Mouse (Mus musculus) lung, postnatal 25 days (tissue): ENCODE results near the gene Rtn4.
A peak's percentile ranks its signal among the peaks of the same experiment; 100 is the strongest.
"Not testable (repeated sequence)": the region's sequence is repeated elsewhere in the genome, so short reads cannot be mapped to it uniquely, and the experiment has no call there.

Experiments
- DNase-seq: peaks from one replicate; pipeline ENCODE4 v3.0.0; 2022; ENCODE audit warnings: low spot score

Gene Rtn4

GRCm38 (mm10) chr11:29692683-29693272, at the start of gene Rtn4:
Gene Rtn4, plus strand, starts transcription at chr11:29692947.
- peak; percentile 99 for DNase-seq

GRCm38 (mm10) chr11:29644421-29644820, 48.3 kb upstream of the Rtn4 start:
- DNase-seq = no peak

- no peak for DNase-seq
These were observed 47.2 kb upstream of the Rtn4 start for GRCm38 (mm10) chr11:29645411-29646066.

GRCm38 (mm10) chr11:29647568-29648319, 45.0 kb upstream of the Rtn4 start:
- DNase-seq = no peak

- not testable (repeated sequence) for DNase-seq
These were observed 37.4 kb upstream of the Rtn4 start for GRCm38 (mm10) chr11:29655381-29655780.

GRCm38 (mm10) chr11:29660740-29661139, 32.0 kb upstream of the Rtn4 start:
- DNase-seq = no peak

- no peak for DNase-seq
These were observed 25.1 kb upstream of the Rtn4 start for GRCm38 (mm10) chr11:29667634-29668033.

GRCm38 (mm10) chr11:29669706-29670105, 23.0 kb upstream of the Rtn4 start:
- DNase-seq = no peak

GRCm38 (mm10) chr11:29673359-29673758, 19.4 kb upstream of the Rtn4 start:
- no peak for DNase-seq

- no peak for DNase-seq
These were observed 16.0 kb upstream of the Rtn4 start for GRCm38 (mm10) chr11:29676718-29677117.

GRCm38 (mm10) chr11:29679942-29680341, 12.8 kb upstream of the Rtn4 start:
- no peak for DNase-seq

- DNase-seq = no peak
These were observed 12.0 kb upstream of the Rtn4 start for GRCm38 (mm10) chr11:29680771-29681170.

- no peak for DNase-seq
These were observed 8.5 kb upstream of the Rtn4 start for GRCm38 (mm10) chr11:29684272-29684671.

- DNase-seq = no peak
These were observed 6.6 kb upstream of the Rtn4 start for GRCm38 (mm10) chr11:29686176-29686575.

GRCm38 (mm10) chr11:29691556-29691955, 1.2 kb upstream of the Rtn4 start:
- DNase-seq = no peak

GRCm38 (mm10) chr11:29692111-29692682, 550 bp upstream of the Rtn4 start:
- DNase-seq = peak; percentile 30

- DNase-seq = peak; percentile 90
These were observed 1.0 kb downstream of the Rtn4 start for GRCm38 (mm10) chr11:29693576-29694410.

GRCm38 (mm10) chr11:29694754-29695153, 2.0 kb downstream of the Rtn4 start:
- no peak for DNase-seq

- no peak for DNase-seq
These were observed 10.0 kb downstream of the Rtn4 start for GRCm38 (mm10) chr11:29702721-29703120.

GRCm38 (mm10) chr11:29705263-29705662, 12.5 kb downstream of the Rtn4 start:
- no peak for DNase-seq

- DNase-seq = no peak
These were observed 14.1 kb downstream of the Rtn4 start for GRCm38 (mm10) chr11:29706845-29707244.

GRCm38 (mm10) chr11:29709512-29709911, 16.8 kb downstream of the Rtn4 start:
- DNase-seq = no peak
